Mouse (Mus musculus) myocyte (in vitro differentiated cells): Measurements from ENCODE around the gene Lama2. TPM values are rescaled to one million over a fixed set of nuclear protein-coding genes. Genes with fewer than 3 reads are reported as not detected.

Experiments used
- H3K27me3 ChIP-seq: one replicate; pipeline ENCODE4 v1.6.1; 2011; ENCODE audit not compliant: control insufficient read depth, insufficient read depth, insufficient read length
- H3K36me3 ChIP-seq: one replicate; pipeline ENCODE4 v1.6.1; 2011; ENCODE audit not compliant: control insufficient read depth, insufficient read depth
- H3K4me2 ChIP-seq: one replicate; pipeline ENCODE4 v1.6.1; 2011; ENCODE audit warnings: low read depth, control low read depth
- H3K4me3 ChIP-seq: one replicate; pipeline ENCODE4 v1.5.1; 2011; ENCODE audit warnings: mild to moderate bottlenecking, control low read depth, moderate library complexity
- H3K79me2 ChIP-seq: one replicate; pipeline ENCODE4 v1.6.1; 2011; ENCODE audit not compliant: control insufficient read depth, insufficient read depth
- H3ac ChIP-seq: one replicate; pipeline ENCODE4 v1.6.1; 2011; ENCODE audit not compliant: control insufficient read depth, insufficient read length
- CEBPB ChIP-seq: IDR thresholded peaks from 2 replicates; pipeline ENCODE4 v1.6.1; 2011; ENCODE audit warnings: mild to moderate bottlenecking, moderate library complexity; ENCODE audit not compliant: poor library complexity, insufficient read depth, severe bottlenecking
- E2F4 ChIP-seq: IDR thresholded peaks from one replicate; pipeline ENCODE4 v1.6.1; 2011; ENCODE audit warnings: mild to moderate bottlenecking, control low read depth, moderate library complexity; ENCODE audit not compliant: insufficient read depth
- MAX ChIP-seq: IDR thresholded peaks from one replicate; pipeline ENCODE4 v1.6.1; 2011; ENCODE audit warnings: low read depth, mild to moderate bottlenecking, control low read depth
- MYOD1 ChIP-seq, 3 experiments: IDR thresholded peaks; one replicate each; pipeline ENCODE4 v1.6.1; 2011; ENCODE audit warnings: control low read depth in 2 of 3, low read depth in 2 of 3, mild to moderate bottlenecking in 2 of 3, moderate library complexity in 1 of 3; ENCODE audit not compliant: insufficient read length in 2 of 3, control insufficient read depth in 1 of 3
- MYOG ChIP-seq, 3 experiments: IDR thresholded peaks; one replicate each; pipeline ENCODE4 v1.6.1; 2011; ENCODE audit warnings: control low read depth in 2 of 3, low read depth in 2 of 3, mild to moderate bottlenecking in 2 of 3; ENCODE audit not compliant: insufficient read length in 2 of 3, control insufficient read depth in 1 of 3, insufficient read depth in 1 of 3
- POLR2A ChIP-seq: IDR thresholded peaks from one replicate; pipeline ENCODE4 v1.6.1; 2011; ENCODE audit warnings: low read depth, mild to moderate bottlenecking, control low read depth, moderate library complexity; ENCODE audit not compliant: insufficient read length
- POLR2AphosphoS2 ChIP-seq: IDR thresholded peaks from one replicate; pipeline ENCODE4 v1.6.1; 2011; ENCODE audit warnings: low read depth, control low read depth; ENCODE audit not compliant: insufficient read length
- REST ChIP-seq: IDR thresholded peaks from one replicate; pipeline ENCODE4 v1.6.1; 2011; ENCODE audit warnings: mild to moderate bottlenecking, control low read depth, moderate library complexity; ENCODE audit not compliant: insufficient read depth, insufficient read length
- SRF ChIP-seq: IDR thresholded peaks from one replicate; pipeline ENCODE4 v1.6.1; 2011; ENCODE audit warnings: low read depth; ENCODE audit not compliant: control insufficient read depth, insufficient read length
- TCF12 ChIP-seq: IDR thresholded peaks from one replicate; pipeline ENCODE4 v1.6.1; 2011; ENCODE audit warnings: mild to moderate bottlenecking, control low read depth; ENCODE audit not compliant: poor library complexity, insufficient read depth, severe bottlenecking
- TCF3 ChIP-seq: IDR thresholded peaks from one replicate; pipeline ENCODE4 v1.6.1; 2011; ENCODE audit warnings: low read depth, control low read depth; ENCODE audit not compliant: insufficient read length
- USF1 ChIP-seq: IDR thresholded peaks from one replicate; pipeline ENCODE4 v1.6.1; 2011; ENCODE audit warnings: low read depth, mild to moderate bottlenecking, control low read depth, moderate library complexity
- polyA plus RNA-seq: library from polyadenylated mRNA; unstranded; fragments of >200 nt; fragmentation: generic; extraction: Trizol; gene quantifications from one replicate; pipeline ENCODE4 v1.2.1, GENCODE M21; 2012; ENCODE audit warnings: missing spikeins

The Lama2 gene
- polyA plus RNA-seq, 1 experiment: 15.1 TPM

DNA sequence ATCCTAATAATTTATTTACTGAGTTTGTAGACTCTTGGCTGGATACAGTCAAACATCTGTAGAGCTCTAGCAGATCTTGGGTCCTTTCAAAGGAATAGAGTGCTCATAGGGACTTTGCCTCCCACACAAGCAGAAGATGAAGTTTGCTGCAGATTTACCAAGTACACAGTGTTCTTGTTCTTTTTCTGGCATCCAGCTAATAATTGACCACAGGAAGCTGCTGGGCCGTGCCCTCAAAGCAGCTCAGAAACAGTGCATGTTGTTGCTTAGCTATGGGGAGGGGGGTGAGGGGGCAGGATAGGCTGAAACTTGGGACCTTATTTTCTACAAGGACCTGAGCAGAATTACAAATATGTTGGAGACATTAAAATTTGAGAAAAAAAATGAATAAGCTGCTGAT lies 232.0 kb downstream of the Lama2 start:
- no peak for TF ChIP-seq CEBPB
- TF ChIP-seq USF1: no peak
- TF ChIP-seq REST: no peak
- TF ChIP-seq POLR2A: no peak
- TF ChIP-seq MYOD1 (IDR thresholded peaks at IDR 0.05; ENCODE audit: control insufficient read depth in 1 of 3, insufficient read length in 2 of 3, low read depth in 2 of 3): no peak
- TF ChIP-seq E2F4: no peak
- TF ChIP-seq TCF12: no peak
- Histone ChIP-seq H3K4me2 (no peak overlapping the region), H3K79me2 (no peaks in the 10 kb centered on the region)

DNA sequence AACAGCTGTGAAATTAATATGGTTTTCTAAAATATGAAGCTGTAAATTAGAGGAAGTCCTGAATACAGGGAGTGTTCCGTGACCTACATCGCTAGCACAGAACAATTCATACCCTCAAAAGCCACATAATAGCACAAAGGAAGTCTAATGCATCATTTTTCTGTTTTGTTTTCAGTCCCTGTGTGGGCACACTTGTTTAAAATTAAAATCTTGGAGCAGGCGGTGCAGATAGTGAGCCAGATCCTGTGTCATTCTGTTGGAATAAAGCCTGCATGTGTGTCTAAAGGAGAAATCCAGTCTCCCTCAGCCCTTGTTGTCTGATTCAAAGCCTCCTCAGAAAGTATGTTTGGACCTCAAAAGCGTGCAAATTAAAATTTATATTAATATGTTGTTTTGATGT lies 234.9 kb downstream of the Lama2 start:
- Histone ChIP-seq H3K27me3 (no peaks in the 10 kb centered on the region), H3K4me3 (no peak overlapping the region), H3K4me2 (peak overlapping the region; percentile 25), H3ac (no peak overlapping the region), H3K36me3 (no peaks in the 10 kb centered on the region), H3K79me2 (no peaks in the 10 kb centered on the region)
- TF ChIP-seq POLR2AphosphoS2 (no peak), USF1 (no peak)

More for the DNA sequence above, 232.0 kb downstream of the Lama2 start:
- Histone ChIP-seq H3K4me3 (no peak overlapping the region), H3K36me3 (no peaks in the 10 kb centered on the region), H3ac (no peak overlapping the region), H3K27me3 (no peaks in the 10 kb centered on the region)

DNA sequence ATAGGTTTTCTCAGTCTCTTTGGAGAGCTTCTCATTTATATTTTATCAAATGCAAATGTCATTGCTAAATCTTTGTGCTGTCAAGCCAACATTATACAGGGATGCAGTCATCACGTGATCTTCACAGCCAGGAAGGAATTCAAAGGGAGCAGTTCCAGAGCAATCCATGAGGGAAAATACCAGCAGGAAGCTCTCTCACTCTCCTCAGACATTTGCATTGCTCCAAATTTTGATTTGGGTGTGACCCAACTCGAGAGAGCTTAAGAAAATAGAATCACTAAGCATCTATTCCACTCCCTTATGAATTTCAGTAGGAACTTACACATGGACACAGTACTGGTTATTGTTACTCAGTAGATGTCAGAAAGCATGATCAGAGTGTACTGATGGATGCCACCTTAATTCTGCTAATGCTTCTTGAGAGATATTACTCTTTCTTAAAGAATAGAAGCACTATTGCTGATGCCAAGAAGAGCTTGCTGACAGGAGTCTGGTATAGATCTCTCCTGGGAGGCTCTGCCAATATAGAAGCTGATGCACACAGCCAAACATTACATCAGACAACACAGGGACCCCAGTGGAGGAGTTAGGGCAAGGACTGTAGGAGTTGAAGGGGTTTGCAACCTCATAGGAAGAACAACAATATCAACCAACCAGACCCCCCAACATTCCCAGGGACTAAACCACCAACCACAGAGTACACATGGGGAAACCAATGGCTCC lies 236.5 kb downstream of the Lama2 start:
- H3K4me2 ChIP-seq: no peak overlapping the region
- H3ac ChIP-seq: no peak overlapping the region
- no peaks in the 10 kb centered on the region for H3K27me3 ChIP-seq
- no peak overlapping the region for H3K4me3 ChIP-seq
- no peaks in the 10 kb centered on the region for H3K36me3 ChIP-seq
- TF ChIP-seq MYOG (IDR thresholded peaks at IDR 0.05; ENCODE audit: control insufficient read depth in 1 of 3, insufficient read depth in 1 of 3, insufficient read length in 2 of 3, low read depth in 2 of 3) (no peak), MYOD1 (IDR thresholded peaks at IDR 0.05; ENCODE audit: control insufficient read depth in 1 of 3, insufficient read length in 2 of 3, low read depth in 2 of 3) (no peak), USF1 (peak; percentile 50)
- no peaks in the 10 kb centered on the region for H3K79me2 ChIP-seq

DNA sequence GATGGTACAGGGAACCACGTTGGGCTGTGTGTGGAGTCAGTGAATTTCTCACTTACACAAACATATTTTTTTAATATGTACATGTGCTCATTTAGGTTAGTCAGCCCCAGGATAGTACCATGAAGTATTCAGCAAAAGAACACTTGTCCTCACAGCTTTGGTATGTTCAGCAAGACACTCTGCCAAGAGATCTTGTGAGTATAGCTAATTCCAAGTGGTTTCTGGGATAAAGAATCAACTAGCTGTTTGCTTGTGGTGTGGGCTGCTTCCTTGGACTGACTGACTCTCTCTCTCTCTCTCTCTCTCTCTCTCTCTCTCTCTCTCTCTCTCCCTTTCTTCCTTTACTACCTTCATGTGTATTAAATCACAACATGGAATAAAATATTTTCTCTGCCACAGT lies 241.3 kb downstream of the Lama2 start:
- H3K4me3 ChIP-seq: no peak overlapping the region
- H3K27me3 ChIP-seq: no peaks in the 10 kb centered on the region
- H3K36me3 ChIP-seq: no peaks in the 10 kb centered on the region
- no peak for TF ChIP-seq SRF
- peak in 1 of 3 experiments; percentile 88 for TF ChIP-seq MYOG (IDR thresholded peaks at IDR 0.05; ENCODE audit: control insufficient read depth in 1 of 3, insufficient read depth in 1 of 3, insufficient read length in 2 of 3, low read depth in 2 of 3)
- peak; percentile 27 for TF ChIP-seq TCF12
- TF ChIP-seq MYOD1 (IDR thresholded peaks at IDR 0.05; ENCODE audit: control insufficient read depth in 1 of 3, insufficient read length in 2 of 3, low read depth in 2 of 3): peak in 2 of 3 experiments; percentile 52 to 58
- no peak overlapping the region for H3ac ChIP-seq
- H3K4me2 ChIP-seq: peak overlapping the region; percentile 26
- H3K79me2 ChIP-seq: no peaks in the 10 kb centered on the region

DNA sequence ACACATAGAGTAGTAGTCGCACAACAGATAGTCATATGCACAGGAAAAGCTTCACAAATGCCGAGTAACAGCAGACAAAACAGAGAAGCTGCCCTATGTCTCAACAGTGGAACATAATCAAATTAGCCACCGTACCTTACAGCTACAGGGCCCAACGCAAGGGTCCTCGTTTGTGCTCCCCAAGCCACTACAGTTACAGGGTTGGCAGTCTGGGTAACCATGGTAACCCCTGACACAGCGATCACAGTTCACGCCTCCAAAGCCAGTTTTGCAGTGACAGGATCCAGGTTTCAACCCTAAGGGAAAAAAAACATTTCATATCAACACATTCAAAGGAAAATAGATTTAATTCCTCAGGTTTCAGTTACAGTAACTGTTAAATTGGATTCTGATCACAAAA lies 275.3 kb downstream of the Lama2 start:
- TF ChIP-seq USF1: no peak
- TF ChIP-seq MYOG (IDR thresholded peaks at IDR 0.05; ENCODE audit: control insufficient read depth in 1 of 3, insufficient read depth in 1 of 3, insufficient read length in 2 of 3, low read depth in 2 of 3): no peak
- no peak for TF ChIP-seq MYOD1 (IDR thresholded peaks at IDR 0.05; ENCODE audit: control insufficient read depth in 1 of 3, insufficient read length in 2 of 3, low read depth in 2 of 3)
- TF ChIP-seq TCF3: no peak
- TF ChIP-seq TCF12: no peak
- TF ChIP-seq SRF: no peak
- no peak for TF ChIP-seq REST
- TF ChIP-seq MAX: no peak
- no peak for TF ChIP-seq E2F4
- TF ChIP-seq POLR2A: no peak
- TF ChIP-seq POLR2AphosphoS2: no peak
- TF ChIP-seq CEBPB: no peak
- Histone ChIP-seq H3K27me3 (no peaks in the 10 kb centered on the region), H3K4me3 (no peak overlapping the region), H3K36me3 (no peaks in the 10 kb centered on the region), H3ac (no peak overlapping the region), H3K4me2 (no peak overlapping the region), H3K79me2 (no peaks in the 10 kb centered on the region)
